Mouse (Mus musculus) liver, embryonic 13.5 days (tissue): ENCODE measurements around the gene Slit3. TPM values are rescaled to one million over a fixed set of nuclear protein-coding genes. Genes with fewer than 3 reads are reported as not detected.
A peak's percentile ranks its signal among the peaks of the same experiment; 100 is the strongest.

Experiments
- ATAC-seq: fragments of 200-750 bp; cut with Nextera tagmentation; 2 replicates; pipeline ENCODE4 v1.8.0; 2017; ENCODE audit warnings: low read depth, mild to moderate bottlenecking, moderate number of reproducible peaks, moderate library complexity
- DNase-seq: peaks from one replicate; pipeline ENCODE4 v3.0.0; 2022
- H3K27ac ChIP-seq: fragments of 300-500 bp; sonication (generic); 2 replicates; pipeline ENCODE4 v1.5.1; 2015; ENCODE audit warnings: moderate library complexity, mild to moderate bottlenecking, inconsistent platforms
- H3K27me3 ChIP-seq: fragments of 300-500 bp; sonication (generic); 2 replicates; pipeline ENCODE4 v1.6.1; 2015; ENCODE audit warnings: mild to moderate bottlenecking, inconsistent platforms
- H3K36me3 ChIP-seq: fragments of 300-500 bp; sonication (generic); 2 replicates; pipeline ENCODE4 v1.6.1; 2015; ENCODE audit warnings: mild to moderate bottlenecking, inconsistent platforms
- H3K4me1 ChIP-seq: fragments of 300-500 bp; sonication (generic); replicated peaks from 2 replicates; pipeline ENCODE4 v1.6.1; 2015; ENCODE audit warnings: inconsistent platforms
- H3K4me2 ChIP-seq: fragments of 300-500 bp; sonication (generic); 2 replicates; pipeline ENCODE4 v1.6.1; 2015; ENCODE audit warnings: inconsistent platforms, mild to moderate bottlenecking, moderate library complexity
- H3K4me3 ChIP-seq: fragments of 300-500 bp; sonication (generic); replicated peaks from 2 replicates; pipeline ENCODE4 v1.5.1; 2015; ENCODE audit warnings: mild to moderate bottlenecking, inconsistent platforms
- H3K9ac ChIP-seq: fragments of 300-500 bp; sonication (generic); 2 replicates; pipeline ENCODE4 v1.6.1; 2015; ENCODE audit warnings: mild to moderate bottlenecking, inconsistent platforms
- H3K9me3 ChIP-seq: fragments of 300-500 bp; sonication (generic); replicated peaks from 2 replicates; pipeline ENCODE4 v1.6.1; 2016; ENCODE audit warnings: inconsistent platforms
- WGBS: fragments of 180-500 bp; shearing (Covaris S2); methylation state at CpG from one replicate; pipeline ENCODE4 v1.1.7; 2015; ENCODE audit not compliant: insufficient replicate concordance; 5-methylcytosine and 5-hydroxymethylcytosine counted together
- polyA plus RNA-seq: library from polyadenylated mRNA; unstranded; fragments of >200 nt; fragmentation: Nextera tagmentation; extraction: Ambion mirVana; gene quantifications from 2 replicates; pipeline ENCODE4 v1.2.1, GENCODE M21; 2015

The Slit3 gene
- polyA plus RNA-seq, 1 experiment from 2014 or later, result 0.44 TPM

GRCm38 (mm10) chr11:35507781-35508390, 386.9 kb downstream of the Slit3 start:
- Histone ChIP-seq H3K4me1 (no peaks in the 10 kb centered on the region), H3K9ac (no peak overlapping the region), H3K4me2 (no peak overlapping the region), H3K9me3 (no peaks in the 10 kb centered on the region), H3K36me3 (no peaks in the 10 kb centered on the region), H3K27me3 (peaks cover 10% of the 10 kb centered on the region; the same call in 1 of the 2 replicates), H3K4me3 (no peak overlapping the region), H3K27ac (no peak overlapping the region)
- no peak for DNase-seq
- no peak for ATAC-seq
- WGBS, result 56% methylated on average over 9 of the region's 9 CpGs

- no peak for ATAC-seq
- Histone ChIP-seq H3K9ac (no peak overlapping the region), H3K27ac (no peak overlapping the region), H3K9me3 (no peaks in the 10 kb centered on the region), H3K36me3 (no peaks in the 10 kb centered on the region), H3K27me3 (no peaks in the 10 kb centered on the region), H3K4me2 (no peak overlapping the region), H3K4me3 (no peak overlapping the region), H3K4me1 (no peaks in the 10 kb centered on the region)
- 8% methylated on average over 4 of the region's 4 CpGs for WGBS
- no peak for DNase-seq
Observed at GRCm38 (mm10) chr11:35512686-35513085, 391.7 kb downstream of the Slit3 start.

- Histone ChIP-seq H3K4me2 (no peak overlapping the region), H3K9ac (no peak overlapping the region), H3K36me3 (no peaks in the 10 kb centered on the region), H3K27ac (no peak overlapping the region), H3K9me3 (no peaks in the 10 kb centered on the region), H3K4me3 (no peak overlapping the region), H3K27me3 (no peaks in the 10 kb centered on the region), H3K4me1 (no peaks in the 10 kb centered on the region)
- 48% methylated on average over 6 of the region's 6 CpGs for WGBS
- ATAC-seq (no peak), DNase-seq (no peak)
Observed at GRCm38 (mm10) chr11:35513343-35513742, 392.3 kb downstream of the Slit3 start.

- 24% methylated on average over 10 of the region's 10 CpGs for WGBS
- no peak overlapping the region for H3K4me2 ChIP-seq
Observed at GRCm38 (mm10) chr11:35522802-35523452, 401.9 kb downstream of the Slit3 start.

GRCm38 (mm10) chr11:35523773-35524172, 402.7 kb downstream of the Slit3 start:
- Histone ChIP-seq H3K9ac (no peak overlapping the region), H3K27ac (no peak overlapping the region), H3K4me1 (no peaks in the 10 kb centered on the region), H3K4me3 (no peak overlapping the region), H3K4me2 (no peak overlapping the region), H3K36me3 (no peaks in the 10 kb centered on the region), H3K9me3 (no peaks in the 10 kb centered on the region), H3K27me3 (no peaks in the 10 kb centered on the region)
- ATAC-seq (no peak), DNase-seq (no peak)
- 70% methylated on average over 4 of the region's 4 CpGs for WGBS

More at GRCm38 (mm10) chr11:35522802-35523452, 401.9 kb downstream of the Slit3 start:
- Histone ChIP-seq H3K27me3 (no peaks in the 10 kb centered on the region), H3K9me3 (no peaks in the 10 kb centered on the region), H3K9ac (no peak overlapping the region), H3K4me1 (no peaks in the 10 kb centered on the region), H3K36me3 (no peaks in the 10 kb centered on the region), H3K4me3 (no peak overlapping the region), H3K27ac (no peak overlapping the region)
- no peak for DNase-seq
- ATAC-seq, result no peak

GRCm38 (mm10) chr11:35526219-35526762, 405.3 kb downstream of the Slit3 start:
- Histone ChIP-seq H3K4me3 (no peak overlapping the region), H3K4me1 (no peaks in the 10 kb centered on the region), H3K36me3 (no peaks in the 10 kb centered on the region), H3K9me3 (no peaks in the 10 kb centered on the region), H3K9ac (no peak overlapping the region), H3K27ac (no peak overlapping the region), H3K4me2 (no peak overlapping the region), H3K27me3 (no peaks in the 10 kb centered on the region)
- DNase-seq (no peak), ATAC-seq (no peak)
- 72% methylated on average over 9 of the region's 9 CpGs for WGBS

- H3K4me1 ChIP-seq, result no peaks in the 10 kb centered on the region
- 72% methylated on average over 7 of the region's 7 CpGs for WGBS
- no peak for ATAC-seq
- H3K4me3 ChIP-seq, result no peak overlapping the region
- no peak overlapping the region for H3K4me2 ChIP-seq
- no peak overlapping the region for H3K27ac ChIP-seq
- DNase-seq, result no peak
- no peaks in the 10 kb centered on the region for H3K27me3 ChIP-seq
- no peaks in the 10 kb centered on the region for H3K9me3 ChIP-seq
- no peaks in the 10 kb centered on the region for H3K36me3 ChIP-seq
- no peak overlapping the region for H3K9ac ChIP-seq
Observed at GRCm38 (mm10) chr11:35527816-35528462, 406.9 kb downstream of the Slit3 start.

- H3K9me3 ChIP-seq, result no peaks in the 10 kb centered on the region
- H3K27me3 ChIP-seq, result no peaks in the 10 kb centered on the region
- H3K27ac ChIP-seq, result no peak overlapping the region
- no peak overlapping the region for H3K4me2 ChIP-seq
- ATAC-seq (peak; percentile 64), DNase-seq (peak; percentile 1)
- H3K4me1 ChIP-seq, result peaks cover 6% of the 10 kb centered on the region; the same call in 1 of the 2 replicates
- WGBS, result 36% methylated on average over 6 of the region's 6 CpGs
- no peaks in the 10 kb centered on the region for H3K36me3 ChIP-seq
- H3K4me3 ChIP-seq, result no peak overlapping the region
- H3K9ac ChIP-seq, result no peak overlapping the region
Observed at GRCm38 (mm10) chr11:35535027-35535426, 414.0 kb downstream of the Slit3 start.

GRCm38 (mm10) chr11:35537128-35538088, 416.4 kb downstream of the Slit3 start:
- H3K27me3 ChIP-seq, result no peaks in the 10 kb centered on the region
- WGBS, result 40% methylated on average over 18 of the region's 18 CpGs
- H3K4me2 ChIP-seq, result no peak overlapping the region
- no peak overlapping the region for H3K27ac ChIP-seq
- DNase-seq (no peak), ATAC-seq (no peak)
- no peak overlapping the region for H3K9ac ChIP-seq
- no peak overlapping the region for H3K4me3 ChIP-seq
- H3K36me3 ChIP-seq, result no peaks in the 10 kb centered on the region
- peaks cover 6% of the 10 kb centered on the region; the same call in 1 of the 2 replicates for H3K4me1 ChIP-seq
- no peaks in the 10 kb centered on the region for H3K9me3 ChIP-seq

GRCm38 (mm10) chr11:35542731-35543130, 421.7 kb downstream of the Slit3 start:
- Histone ChIP-seq H3K4me2 (no peak overlapping the region), H3K27ac (no peak overlapping the region), H3K9ac (no peak overlapping the region), H3K27me3 (peaks cover 33% of the 10 kb centered on the region), H3K9me3 (no peaks in the 10 kb centered on the region), H3K4me1 (no peaks in the 10 kb centered on the region), H3K36me3 (no peaks in the 10 kb centered on the region), H3K4me3 (no peak overlapping the region)
- WGBS, result 72% methylated on average over 10 of the region's 10 CpGs
- no peak for ATAC-seq
- DNase-seq, result no peak
